Mouse (Mus musculus) olfactory bulb, adult 2 months (tissue): Measurements from ENCODE around the gene S100b.

Experiments
- CTCF ChIP-seq: fragments of 200-500 bp; IDR thresholded peaks from 2 replicates; pipeline ENCODE4 v1.5.1; 2012; ENCODE audit warnings: low read depth, mild to moderate bottlenecking, low read length, moderate library complexity; ENCODE audit not compliant: insufficient read depth
- POLR2A ChIP-seq: fragments of 200-500 bp; IDR thresholded peaks from 2 replicates; pipeline ENCODE4 v1.6.1; 2012; ENCODE audit warnings: mild to moderate bottlenecking, low read depth, low read length, moderate library complexity; ENCODE audit not compliant: insufficient read depth

DNA sequence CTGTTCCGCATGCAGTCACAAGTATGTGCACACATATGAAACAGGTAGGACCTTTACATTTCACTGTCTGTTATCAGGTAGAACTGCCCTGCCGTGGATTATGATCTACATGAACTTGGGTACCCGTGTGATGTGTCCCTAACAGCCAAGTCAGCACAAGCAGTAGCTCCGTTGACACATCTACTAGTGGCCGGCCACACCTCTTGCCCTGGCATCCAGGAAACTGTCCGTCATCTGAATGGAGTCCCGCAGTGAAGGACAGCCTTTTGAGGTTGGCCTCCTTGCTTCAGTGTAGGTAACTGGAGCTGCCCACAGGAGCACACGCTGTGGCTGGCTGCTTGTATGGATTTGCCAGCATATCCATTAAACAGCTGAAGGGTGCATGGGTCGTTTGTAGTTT is 35.4 kb upstream of the S100b start:
- TF ChIP-seq CTCF (no peak), POLR2A (no peak)
